Mouse (Mus musculus) erythroblast, embryonic 14.5 days (primary cell): ENCODE measurements around the gene Dcaf11.

Experiments
- GATA1 ChIP-seq: IDR thresholded peaks from 2 replicates; pipeline ENCODE4 v1.6.1; 2012; ENCODE audit warnings: low read length, inconsistent platforms, mixed read lengths
- TAL1 ChIP-seq: IDR thresholded peaks from 3 replicates; pipeline ENCODE4 v1.6.1; 2012; ENCODE audit warnings: low read length, inconsistent platforms, mixed read lengths

- TF ChIP-seq GATA1, result no peak
- TF ChIP-seq TAL1, result no peak
Measured at GRCm38 (mm10) chr14:55613346-55613745, 53.5 kb downstream of the Dcaf11 start.
